Mouse (Mus musculus) embryonic fibroblast, embryonic 13.5 days (primary cell): ENCODE measurements around the gene Ucp2.

Experiments
- CTCF ChIP-seq: IDR thresholded peaks from 2 replicates; pipeline ENCODE4 v1.5.1; 2011; ENCODE audit warnings: mild to moderate bottlenecking, control low read depth, low read length, moderate library complexity, borderline replicate concordance; ENCODE audit not compliant: insufficient read depth
- POLR2A ChIP-seq: IDR thresholded peaks from 2 replicates; pipeline ENCODE4 v1.6.1; 2011; ENCODE audit warnings: low read depth, mild to moderate bottlenecking, control low read depth, low read length, moderate library complexity

- TF ChIP-seq CTCF (no peak), POLR2A (no peak)
Measured at GRCm38 (mm10) chr7:100520204-100520603, 27.1 kb downstream of the Ucp2 start.
